Mouse (Mus musculus): ENCODE results near the gene Nadk. TPM values are rescaled to one million over a fixed set of nuclear protein-coding genes. Genes with fewer than 3 reads are reported as not detected.

Gene Nadk
- polyA plus RNA-seq, 1 experiment: 83.0 TPM

GRCm38 (mm10) chr4:155611860-155612259 lies 49.7 kb downstream of the Nadk start:
- no peak overlapping the region for H3K4me3 ChIP-seq
- peaks cover 37% of the 10 kb centered on the region for H3K36me3 ChIP-seq (ENCODE audit: control insufficient read depth, insufficient read depth)
- H3ac ChIP-seq (ENCODE audit: control insufficient read depth, insufficient read length): no peak overlapping the region
- no peaks in the 10 kb centered on the region for H3K27me3 ChIP-seq (ENCODE audit: control insufficient read depth, insufficient read depth, insufficient read length)
- TF ChIP-seq TCF12 (IDR thresholded peaks at IDR 0.05; ENCODE audit: insufficient read depth, poor library complexity, severe bottlenecking): no peak
- TF ChIP-seq POLR2AphosphoS2 (IDR thresholded peaks at IDR 0.05; ENCODE audit: insufficient read length, low read depth): no peak
- TF ChIP-seq USF1 (IDR thresholded peaks at IDR 0.05; ENCODE audit: low read depth): no peak
- TF ChIP-seq TCF3 (IDR thresholded peaks at IDR 0.05; ENCODE audit: insufficient read length, low read depth): no peak
- no peak for TF ChIP-seq MYOD1 (IDR thresholded peaks at IDR 0.05; ENCODE audit: control insufficient read depth in 1 of 3, insufficient read length in 2 of 3, low read depth in 2 of 3)
- TF ChIP-seq POLR2A (IDR thresholded peaks at IDR 0.05; ENCODE audit: insufficient read length, low read depth): no peak
- TF ChIP-seq MYOG (IDR thresholded peaks at IDR 0.05; ENCODE audit: control insufficient read depth in 1 of 3, insufficient read depth in 1 of 3, insufficient read length in 2 of 3, low read depth in 2 of 3): no peak
- TF ChIP-seq MAX (IDR thresholded peaks at IDR 0.05; ENCODE audit: low read depth): no peak
- no peak for TF ChIP-seq E2F4 (IDR thresholded peaks at IDR 0.05; ENCODE audit: insufficient read depth)
- TF ChIP-seq CEBPB (IDR thresholded peaks at IDR 0.05; ENCODE audit: insufficient read depth, poor library complexity, severe bottlenecking): no peak
- no peak for TF ChIP-seq SRF (IDR thresholded peaks at IDR 0.05; ENCODE audit: control insufficient read depth, insufficient read length, low read depth)
- no peak overlapping the region for H3K4me2 ChIP-seq (ENCODE audit: low read depth)
- H3K79me2 ChIP-seq (ENCODE audit: control insufficient read depth, insufficient read depth): peaks cover 4% of the 10 kb centered on the region

GRCm38 (mm10) chr4:155613264-155613663 lies 51.1 kb downstream of the Nadk start:
- no peak overlapping the region for H3ac ChIP-seq (ENCODE audit: control insufficient read depth, insufficient read length)
- no peaks in the 10 kb centered on the region for H3K27me3 ChIP-seq (ENCODE audit: control insufficient read depth, insufficient read depth, insufficient read length)

DNA sequence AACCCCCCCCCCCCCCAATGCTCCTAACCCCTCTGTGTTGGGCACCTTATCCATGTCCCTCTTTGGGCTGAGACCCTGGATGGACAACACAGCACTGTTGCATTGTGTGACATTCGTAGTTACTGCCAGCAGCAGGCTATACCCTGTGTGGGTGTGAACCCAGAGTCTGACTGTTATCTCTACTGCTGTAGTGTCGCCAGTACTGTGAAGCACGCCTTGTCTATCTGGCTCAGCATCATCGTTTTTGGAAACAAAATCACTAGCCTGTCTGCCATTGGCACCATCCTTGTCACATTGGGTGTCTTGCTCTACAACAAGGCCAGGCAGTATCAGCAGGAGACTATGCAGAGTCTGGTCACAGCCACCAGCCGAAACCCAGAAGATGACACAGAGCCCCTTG lies 56.1 kb downstream of the Nadk start:
- no peak overlapping the region for H3K4me3 ChIP-seq
- peaks cover 37% of the 10 kb centered on the region for H3K36me3 ChIP-seq (ENCODE audit: control insufficient read depth, insufficient read depth)
- H3K4me2 ChIP-seq (ENCODE audit: low read depth): no peak overlapping the region
- no peak overlapping the region for H3ac ChIP-seq (ENCODE audit: control insufficient read depth, insufficient read length)
- H3K79me2 ChIP-seq (ENCODE audit: control insufficient read depth, insufficient read depth): peaks cover 4% of the 10 kb centered on the region
- TF ChIP-seq TCF12 (IDR thresholded peaks at IDR 0.05; ENCODE audit: insufficient read depth, poor library complexity, severe bottlenecking): no peak
- no peak for TF ChIP-seq E2F4 (IDR thresholded peaks at IDR 0.05; ENCODE audit: insufficient read depth)
- TF ChIP-seq POLR2A (IDR thresholded peaks at IDR 0.05; ENCODE audit: insufficient read length, low read depth): no peak
- no peaks in the 10 kb centered on the region for H3K27me3 ChIP-seq (ENCODE audit: control insufficient read depth, insufficient read depth, insufficient read length)

More at GRCm38 (mm10) chr4:155613264-155613663, 51.1 kb downstream of the Nadk start:
- H3K4me3 ChIP-seq: no peak overlapping the region
- H3K36me3 ChIP-seq (ENCODE audit: control insufficient read depth, insufficient read depth): peaks cover 51% of the 10 kb centered on the region
- TF ChIP-seq REST (IDR thresholded peaks at IDR 0.05; ENCODE audit: insufficient read depth, insufficient read length): no peak
- TF ChIP-seq MYOD1 (IDR thresholded peaks at IDR 0.05; ENCODE audit: control insufficient read depth in 1 of 3, insufficient read length in 2 of 3, low read depth in 2 of 3): no peak
- TF ChIP-seq POLR2A (IDR thresholded peaks at IDR 0.05; ENCODE audit: insufficient read length, low read depth): no peak
- no peak for TF ChIP-seq CEBPB (IDR thresholded peaks at IDR 0.05; ENCODE audit: insufficient read depth, poor library complexity, severe bottlenecking)
- no peak for TF ChIP-seq SRF (IDR thresholded peaks at IDR 0.05; ENCODE audit: control insufficient read depth, insufficient read length, low read depth)
- no peak for TF ChIP-seq E2F4 (IDR thresholded peaks at IDR 0.05; ENCODE audit: insufficient read depth)
- no peak for TF ChIP-seq MYOG (IDR thresholded peaks at IDR 0.05; ENCODE audit: control insufficient read depth in 1 of 3, insufficient read depth in 1 of 3, insufficient read length in 2 of 3, low read depth in 2 of 3)
- no peak for TF ChIP-seq TCF3 (IDR thresholded peaks at IDR 0.05; ENCODE audit: insufficient read length, low read depth)
- no peak for TF ChIP-seq TCF12 (IDR thresholded peaks at IDR 0.05; ENCODE audit: insufficient read depth, poor library complexity, severe bottlenecking)
- no peak for TF ChIP-seq POLR2AphosphoS2 (IDR thresholded peaks at IDR 0.05; ENCODE audit: insufficient read length, low read depth)
- H3K4me2 ChIP-seq (ENCODE audit: low read depth): no peak overlapping the region
- H3K79me2 ChIP-seq (ENCODE audit: control insufficient read depth, insufficient read depth): no peaks in the 10 kb centered on the region

DNA sequence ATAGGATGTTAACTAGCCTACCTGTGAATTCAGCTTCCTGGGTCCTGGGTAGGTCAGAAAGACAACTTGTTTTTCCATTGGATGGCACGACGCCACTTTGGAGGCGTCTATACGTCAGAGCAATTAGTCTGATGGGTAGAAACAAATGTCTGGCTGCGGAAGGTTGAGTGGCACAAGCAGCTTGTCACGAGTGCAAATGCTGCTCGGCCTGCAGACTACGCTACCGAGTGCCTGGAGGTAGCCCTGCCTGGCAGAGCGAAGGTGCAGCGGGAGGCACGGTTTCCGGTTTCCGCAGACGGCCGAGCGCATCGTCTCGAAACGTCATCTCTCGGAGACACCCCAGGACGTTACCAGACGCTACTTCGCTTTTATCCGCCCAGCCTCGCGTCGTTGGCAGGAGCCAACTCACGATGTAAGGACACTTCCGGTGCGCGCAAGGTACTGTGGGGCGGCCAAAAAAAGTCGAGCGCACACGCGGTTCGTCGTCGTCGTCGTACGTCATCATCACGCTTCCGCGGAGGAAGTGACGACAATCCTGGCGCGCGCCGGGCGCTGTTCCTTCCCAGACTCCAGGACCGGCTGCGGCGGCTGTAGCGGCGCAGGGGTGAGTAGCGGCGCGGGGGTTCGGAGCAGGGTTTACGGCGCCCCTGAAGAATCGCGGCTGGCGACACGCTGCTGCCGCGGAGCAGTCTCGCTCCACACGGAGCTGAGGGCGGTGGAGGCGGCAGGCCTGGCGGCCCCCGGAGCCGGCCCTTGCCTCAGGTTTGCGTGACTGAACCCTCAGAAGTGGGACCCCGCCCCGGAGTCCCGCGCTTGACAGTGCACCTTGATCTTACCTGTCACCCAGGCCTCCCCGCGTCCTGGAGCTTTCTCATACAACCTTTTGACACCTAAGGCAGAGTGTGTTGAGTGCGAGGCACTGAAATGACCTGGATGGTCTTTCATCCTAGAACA lies 62.4 kb downstream of the Nadk start, which contains the start of gene Cdk11b:
TSS of gene Cdk11b (plus strand) at position 517 of the 954 bp plus-strand sequence.
- peaks cover 10% of the 10 kb centered on the region for H3K36me3 ChIP-seq (ENCODE audit: control insufficient read depth, insufficient read depth)

More for the DNA sequence above, 62.4 kb downstream of the Nadk start, which contains the start of gene Cdk11b:
- no peaks in the 10 kb centered on the region for H3K27me3 ChIP-seq (ENCODE audit: control insufficient read depth, insufficient read depth, insufficient read length)
- peak within 1 kb of the TSS; percentile 86 for H3K4me3 ChIP-seq
- TF ChIP-seq CEBPB (IDR thresholded peaks at IDR 0.05; ENCODE audit: insufficient read depth, poor library complexity, severe bottlenecking): no peak
- peak in 2 of 3 experiments; percentile 25 to 66 for TF ChIP-seq MYOD1 (IDR thresholded peaks at IDR 0.05; ENCODE audit: control insufficient read depth in 1 of 3, insufficient read length in 2 of 3, low read depth in 2 of 3)
- TF ChIP-seq TCF12 (IDR thresholded peaks at IDR 0.05; ENCODE audit: insufficient read depth, poor library complexity, severe bottlenecking): no peak
- no peak for TF ChIP-seq TCF3 (IDR thresholded peaks at IDR 0.05; ENCODE audit: insufficient read length, low read depth)
- TF ChIP-seq MAX (IDR thresholded peaks at IDR 0.05; ENCODE audit: low read depth): no peak
- no peak for TF ChIP-seq MYOG (IDR thresholded peaks at IDR 0.05; ENCODE audit: control insufficient read depth in 1 of 3, insufficient read depth in 1 of 3, insufficient read length in 2 of 3, low read depth in 2 of 3)
- peak; percentile 16 for TF ChIP-seq REST (IDR thresholded peaks at IDR 0.05; ENCODE audit: insufficient read depth, insufficient read length)
- peak; percentile 92 for TF ChIP-seq SRF (IDR thresholded peaks at IDR 0.05; ENCODE audit: control insufficient read depth, insufficient read length, low read depth)
- peak; percentile 95 for TF ChIP-seq POLR2AphosphoS2 (IDR thresholded peaks at IDR 0.05; ENCODE audit: insufficient read length, low read depth)
- TF ChIP-seq E2F4 (IDR thresholded peaks at IDR 0.05; ENCODE audit: insufficient read depth): no peak
- peak; percentile 96 for TF ChIP-seq POLR2A (IDR thresholded peaks at IDR 0.05; ENCODE audit: insufficient read length, low read depth)
- no peak for TF ChIP-seq USF1 (IDR thresholded peaks at IDR 0.05; ENCODE audit: low read depth)
- H3K4me2 ChIP-seq (ENCODE audit: low read depth): peak within 1 kb of the TSS; percentile 91
- H3K79me2 ChIP-seq (ENCODE audit: control insufficient read depth, insufficient read depth): peaks cover 33% of the 10 kb centered on the region
- H3ac ChIP-seq (ENCODE audit: control insufficient read depth, insufficient read length): peak within 1 kb of the TSS; percentile 71
